Mouse (Mus musculus) MEL-GATA-1-ER (cell line): ENCODE measurements around the gene BC004004.
"Not testable (repeated sequence)": the region's sequence is repeated elsewhere in the genome, so short reads cannot be mapped to it uniquely, and the experiment has no call there.

ENCODE experiments used
- DNase-seq: peaks from one replicate; pipeline ENCODE4 v3.0.0-alpha.2; 2012; ENCODE audit warnings: low read depth; ENCODE audit errors: extremely low read depth

The BC004004 gene

GRCm38 (mm10) chr17:29346496-29347125 lies 78.0 kb downstream of the BC004004 start:
- no peak for DNase-seq

- no peak for DNase-seq
These were observed 78.6 kb downstream of the BC004004 start for GRCm38 (mm10) chr17:29347126-29347644.

GRCm38 (mm10) chr17:29347645-29348256 lies 79.2 kb downstream of the BC004004 start, which contains the start of gene Mtch1:
Gene Mtch1, minus strand, starts transcription at chr17:29347934.
- peak; percentile 80 for DNase-seq

GRCm38 (mm10) chr17:29348996-29349395 lies 80.4 kb downstream of the BC004004 start:
- no peak for DNase-seq

GRCm38 (mm10) chr17:29351056-29351455 lies 82.5 kb downstream of the BC004004 start:
- DNase-seq, result not testable (repeated sequence)

GRCm38 (mm10) chr17:29355461-29355840 lies 86.9 kb downstream of the BC004004 start:
- DNase-seq, result no peak

GRCm38 (mm10) chr17:29355841-29356478 lies 87.4 kb downstream of the BC004004 start:
- DNase-seq, result no peak

GRCm38 (mm10) chr17:29356479-29356856 lies 87.9 kb downstream of the BC004004 start:
- DNase-seq, result no peak

GRCm38 (mm10) chr17:29356882-29357281 lies 88.3 kb downstream of the BC004004 start:
- no peak for DNase-seq

- no peak for DNase-seq
These were observed 90.3 kb downstream of the BC004004 start for GRCm38 (mm10) chr17:29358928-29359327.

- DNase-seq, result peak; percentile 73
These were observed 92.2 kb downstream of the BC004004 start, which contains the start of gene Fgd2 for GRCm38 (mm10) chr17:29360761-29361221. Gene Fgd2, plus strand, starts transcription at chr17:29360914.

GRCm38 (mm10) chr17:29361982-29362691 lies 93.5 kb downstream of the BC004004 start:
- DNase-seq, result no peak

GRCm38 (mm10) chr17:29363109-29363508 lies 94.5 kb downstream of the BC004004 start:
- no peak for DNase-seq
